Mouse (Mus musculus) layer of hippocampus, postnatal 25 days (tissue): ENCODE measurements at regions not wholly inside any gene's neighbourhood (a gene's known extent, or its start where the extent isn't known, plus 50 kb on each side); places are given as distances from the start of the nearest gene placed in this dataset.
A peak's percentile ranks its signal among the peaks of the same experiment; 100 is the strongest.

ENCODE experiments used
- DNase-seq, 2 experiments: peaks; one replicate each; pipeline ENCODE4 v3.0.0; 2022; ENCODE audit warnings: mixed read lengths in 2 of 2, low spot score in 1 of 2; ENCODE audit errors: extremely low spot score in 1 of 2

- no peak for DNase-seq
Measured at GRCm38 (mm10) chr13:115465689-115466088, 363.9 kb upstream of the Itga1 start.

GRCm38 (mm10) chr13:115451244-115451643 is 349.5 kb upstream of the Itga1 start:
- no peak for DNase-seq

- DNase-seq = no peak
Measured at GRCm38 (mm10) chr13:115427091-115428033, 325.6 kb upstream of the Itga1 start.

GRCm38 (mm10) chr13:115425610-115426562 is 324.1 kb upstream of the Itga1 start:
- no peak for DNase-seq

- DNase-seq = no peak
Measured at GRCm38 (mm10) chr13:115423761-115424160, 322.0 kb upstream of the Itga1 start.

GRCm38 (mm10) chr13:115421483-115421882 is 319.7 kb upstream of the Itga1 start:
- DNase-seq = no peak

- DNase-seq = no peak
Measured at GRCm38 (mm10) chr13:115417829-115418228, 316.1 kb upstream of the Itga1 start.

- no peak for DNase-seq
Measured at GRCm38 (mm10) chr13:115413721-115414531, 312.2 kb upstream of the Itga1 start.

GRCm38 (mm10) chr13:115405916-115406315 is 304.2 kb upstream of the Itga1 start:
- DNase-seq = no peak

- no peak for DNase-seq
Measured at GRCm38 (mm10) chr13:115400706-115401215, 299.0 kb upstream of the Itga1 start.

- no peak for DNase-seq
Measured at GRCm38 (mm10) chr13:115379682-115380081, 277.9 kb upstream of the Itga1 start.

- DNase-seq = no peak
Measured at GRCm38 (mm10) chr13:115376180-115376880, 274.6 kb upstream of the Itga1 start.

GRCm38 (mm10) chr13:115361457-115361856 is 259.7 kb upstream of the Itga1 start:
- DNase-seq = no peak

GRCm38 (mm10) chr13:115347022-115347398 is 245.2 kb upstream of the Itga1 start:
- DNase-seq = no peak

- peak in 1 of 2 experiments; percentile 10 for DNase-seq
Measured at GRCm38 (mm10) chr13:115346115-115347021, 244.6 kb upstream of the Itga1 start.

- DNase-seq = no peak
Measured at GRCm38 (mm10) chr13:115329000-115329960, 227.5 kb upstream of the Itga1 start.

- DNase-seq = no peak
Measured at GRCm38 (mm10) chr13:115326294-115326693, 224.5 kb upstream of the Itga1 start.
